Mouse (Mus musculus): ENCODE measurements around the gene Filip1l. TPM values are rescaled to one million over a fixed set of nuclear protein-coding genes. Genes with fewer than 3 reads are reported as not detected.

Filip1l gene
- total RNA-seq, 2 experiments from 2014 or later, result 40.8 to 45.8 TPM

DNA sequence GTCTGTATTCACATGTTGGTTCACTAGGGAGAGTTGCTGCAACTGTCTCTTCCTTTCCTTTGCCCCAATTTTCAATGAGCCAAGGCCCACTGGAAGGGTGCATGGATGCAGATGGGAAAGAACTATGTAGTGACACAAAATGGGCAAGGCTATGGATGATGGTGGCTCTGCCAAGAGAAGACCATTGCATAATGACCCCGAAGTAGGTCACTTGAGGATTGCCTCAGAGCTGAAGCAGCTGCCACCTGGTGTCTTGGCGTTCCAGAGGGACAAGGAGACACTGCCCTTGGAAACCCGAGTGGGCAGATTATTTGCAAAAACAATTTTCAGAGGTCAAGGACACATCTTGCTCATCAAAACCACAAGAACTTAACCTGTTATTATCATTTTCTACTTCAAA lies 3.9 kb upstream of the Filip1l start:
- intact Hi-C loops (cut with DNase I), result no loop called here
- DNase-seq, result peak in 1 of 2 experiments; percentile 40

DNA sequence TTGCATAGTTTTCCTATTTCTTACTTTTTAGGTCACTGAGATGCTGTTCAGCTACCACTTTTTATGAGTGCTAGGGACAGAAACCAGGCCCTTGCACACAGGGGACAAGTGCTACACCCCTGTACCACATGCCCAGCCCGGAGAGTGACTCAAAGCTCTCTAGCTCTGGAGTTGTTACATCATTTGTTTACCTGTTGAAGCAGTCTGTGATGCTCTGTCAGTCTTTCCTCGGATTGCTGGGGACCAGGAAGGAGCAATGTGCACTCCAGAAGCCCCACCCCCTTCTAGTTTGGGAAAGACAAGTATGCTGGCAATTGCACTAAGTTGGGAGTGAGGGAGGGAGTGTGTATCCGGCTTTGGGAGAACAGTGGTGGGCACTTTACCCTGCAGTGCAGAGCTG lies 3.2 kb upstream of the Filip1l start:
- intact Hi-C loops (cut with DNase I), result no loop called here

DNA sequence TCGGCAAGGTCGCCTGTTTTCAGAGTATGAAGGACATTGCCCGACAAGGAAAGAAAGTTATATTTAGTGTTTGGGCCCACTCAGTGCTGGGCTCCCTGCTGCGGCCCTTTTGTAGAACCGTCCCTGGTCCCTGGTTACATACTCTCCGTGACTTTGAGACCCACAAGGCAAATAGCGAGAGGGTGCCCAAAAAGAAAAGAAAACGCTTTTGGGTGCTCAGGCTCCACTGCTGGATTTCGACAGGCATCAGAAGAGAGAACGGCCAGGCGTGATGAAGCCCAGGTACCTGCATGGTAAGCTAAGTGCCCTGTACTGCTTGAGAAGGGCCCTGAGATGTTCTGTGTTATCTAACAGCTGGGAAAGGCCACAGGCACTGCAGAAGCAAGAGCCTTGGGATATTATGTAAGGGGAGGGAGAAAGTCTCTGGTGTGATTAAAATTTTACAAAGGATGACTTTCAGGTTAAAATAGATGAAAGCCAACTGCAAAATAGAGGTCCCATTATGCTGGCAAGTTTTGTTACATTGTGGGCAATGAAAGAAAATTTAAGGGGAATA lies 351 bp downstream of the Filip1l start:
- intact Hi-C loops (cut with DNase I), result no loop called here
- DNase-seq, result no peak

More for the DNA sequence above, 3.2 kb upstream of the Filip1l start:
- DNase-seq, result no peak

DNA sequence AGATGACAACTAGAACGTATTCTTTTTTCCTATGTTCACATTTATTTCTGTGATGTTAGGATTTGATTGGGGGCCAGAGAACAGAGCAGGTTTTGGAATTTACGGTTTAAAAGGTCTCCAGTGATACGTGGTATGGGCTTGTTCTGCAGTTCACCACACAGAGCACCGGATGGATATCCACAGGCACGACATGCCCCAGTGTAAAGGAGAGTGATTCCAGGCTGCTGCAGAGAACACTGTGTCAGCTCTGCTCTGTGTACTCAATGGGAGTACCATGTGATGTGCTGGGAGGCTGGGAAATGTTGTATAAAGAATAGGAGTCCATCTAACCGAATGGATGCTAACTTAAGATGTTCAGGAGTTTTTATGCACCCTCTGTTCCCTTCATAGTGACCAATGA lies 1.0 kb downstream of the Filip1l start:
- intact Hi-C loops (cut with DNase I), result no loop called here
- no peak for DNase-seq

DNA sequence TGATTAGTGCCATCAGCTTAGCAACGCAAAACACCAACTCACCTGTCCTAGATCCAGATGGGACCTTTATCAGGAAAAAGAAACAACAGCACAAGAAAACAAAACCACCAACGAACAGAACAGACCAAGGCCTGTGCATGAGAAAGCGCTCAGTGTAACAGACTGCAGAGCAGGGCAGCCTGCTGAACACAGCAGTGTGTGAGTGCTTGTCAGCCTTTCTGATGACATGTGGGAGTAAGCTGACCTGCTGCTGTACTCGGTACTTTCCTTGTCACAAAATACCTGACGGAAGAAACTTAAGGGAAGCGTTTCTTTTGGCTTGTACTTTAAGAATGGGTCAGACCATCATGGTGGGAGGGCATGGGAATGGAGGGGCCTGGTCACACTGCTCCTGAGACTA lies 3.6 kb downstream of the Filip1l start:
- DNase-seq, result no peak
- intact Hi-C loops (cut with DNase I), result no loop called here

DNA sequence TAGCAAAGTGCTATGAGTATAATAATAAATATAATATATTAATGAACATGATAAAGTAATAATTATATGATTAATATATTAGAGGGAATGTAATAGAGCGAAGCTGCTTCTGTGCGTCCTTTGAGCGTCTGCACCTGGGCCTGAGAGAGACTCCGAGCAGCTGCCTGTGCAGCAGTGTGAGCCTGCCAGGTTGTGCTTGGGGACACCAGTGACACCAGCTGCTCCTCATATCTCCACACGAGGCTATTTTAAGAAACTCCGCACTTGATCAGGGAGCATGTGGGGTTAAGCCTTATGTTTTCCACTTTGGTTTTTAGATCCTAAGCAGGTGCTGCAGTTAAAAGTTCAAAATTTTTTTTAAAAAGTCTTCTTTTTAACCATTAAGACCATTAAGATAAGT lies 4.1 kb downstream of the Filip1l start:
- intact Hi-C loops (cut with DNase I), result no loop called here
- DNase-seq, result peak in 1 of 2 experiments; percentile 50

DNA sequence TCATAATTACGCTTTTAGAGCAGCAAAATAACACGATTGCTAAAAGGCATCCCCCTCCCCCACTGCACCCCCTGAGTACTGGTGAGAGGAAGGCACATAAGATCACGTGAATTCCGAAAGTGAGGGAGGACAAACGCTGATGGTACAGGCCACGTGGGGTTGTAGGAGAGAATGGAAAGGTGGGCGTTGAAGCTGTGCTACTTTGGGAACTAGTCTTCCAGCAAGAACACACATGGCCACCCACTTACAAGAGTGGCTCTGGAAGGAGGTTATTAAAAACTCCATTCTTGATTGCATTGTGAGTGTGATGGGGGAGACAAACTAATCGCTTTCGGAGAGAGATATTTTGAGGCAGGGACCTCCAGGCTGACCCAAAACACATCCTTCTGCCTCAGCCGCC lies 6.4 kb downstream of the Filip1l start:
- DNase-seq, result no peak
- intact Hi-C loops (cut with DNase I), result no loop called here

DNA sequence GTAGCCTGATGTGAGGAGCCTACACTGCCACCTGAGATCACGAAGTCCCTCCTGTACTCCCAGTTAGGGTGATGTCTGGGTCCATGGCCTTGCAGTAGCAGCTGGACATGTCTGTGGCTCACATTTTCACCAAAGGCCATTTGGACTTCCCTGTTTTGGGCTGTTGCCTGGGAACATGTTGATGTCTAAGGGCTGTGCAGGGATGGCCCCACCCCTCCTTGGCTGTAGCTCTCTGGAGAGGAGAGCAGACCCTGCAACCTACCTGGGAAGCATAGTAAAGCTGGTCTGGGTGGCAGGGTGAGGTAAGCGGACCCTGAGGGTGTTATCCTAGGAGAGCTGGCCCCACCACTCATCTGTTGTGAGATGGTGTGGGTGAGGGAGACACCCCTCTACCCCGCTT lies 7.9 kb downstream of the Filip1l start:
- DNase-seq, result no peak
- intact Hi-C loops (cut with DNase I), result no loop called here

DNA sequence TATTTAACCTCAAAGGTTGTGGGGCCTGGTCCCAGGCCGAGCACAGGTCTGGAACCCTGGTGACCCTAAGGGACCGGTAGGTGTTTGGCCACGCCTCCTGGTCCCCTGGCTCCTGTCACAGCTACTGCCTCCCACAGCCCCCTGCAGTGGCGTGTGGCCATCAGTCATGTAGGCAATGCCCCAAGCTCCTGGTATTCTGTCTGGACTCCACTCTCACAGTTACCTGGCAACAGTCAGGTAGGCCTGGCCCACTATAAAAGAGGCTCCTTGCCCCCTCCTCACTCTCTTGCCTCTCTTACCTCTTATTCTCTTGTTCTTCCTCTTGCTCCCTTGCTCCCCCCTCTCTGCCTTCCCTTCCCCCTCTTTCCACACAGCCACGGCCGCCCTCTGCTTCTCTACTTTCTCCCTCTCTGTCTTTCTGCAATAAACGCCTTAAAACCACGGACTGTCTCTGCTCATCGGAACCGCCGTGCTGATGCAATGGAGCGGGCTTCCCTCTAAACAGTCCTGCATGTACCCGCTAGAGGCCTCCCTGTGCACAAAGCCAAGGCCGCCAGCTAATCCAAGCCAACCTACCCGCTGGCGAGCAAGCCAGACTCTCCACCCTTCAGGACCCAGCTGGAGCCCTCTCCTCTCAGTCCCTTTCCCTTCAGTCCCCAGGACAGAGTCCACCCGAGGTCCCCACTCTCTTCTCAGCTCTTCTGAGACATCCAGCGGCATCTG lies 9.9 kb downstream of the Filip1l start:
- intact Hi-C loops (cut with DNase I), result no loop called here
- DNase-seq, result peak; percentile 71 to 75

DNA sequence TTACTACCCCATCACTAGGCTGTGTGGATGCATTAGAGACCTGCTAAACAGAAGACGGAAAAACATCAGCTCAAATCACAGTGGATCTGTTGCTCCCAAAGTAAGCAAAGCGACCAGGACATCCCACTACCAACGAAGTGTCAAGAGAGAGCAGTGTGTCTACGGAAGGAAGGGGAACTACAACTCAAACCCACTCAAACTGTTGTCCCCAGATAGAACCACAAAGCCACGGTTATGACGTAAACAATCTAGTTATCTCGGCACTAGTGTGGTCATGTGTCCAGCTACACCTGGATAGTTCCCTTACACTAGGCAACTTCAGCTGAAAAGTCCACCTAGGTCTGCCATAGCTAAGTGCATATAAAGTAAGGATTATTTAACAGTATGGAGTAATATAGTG lies 11.6 kb downstream of the Filip1l start:
- no peak for DNase-seq
- intact Hi-C loops (cut with DNase I), result loop anchor here (1.0 kb wide), 1 partner anchor 34 kb away; no protein-coding TSS in a partner anchor

DNA sequence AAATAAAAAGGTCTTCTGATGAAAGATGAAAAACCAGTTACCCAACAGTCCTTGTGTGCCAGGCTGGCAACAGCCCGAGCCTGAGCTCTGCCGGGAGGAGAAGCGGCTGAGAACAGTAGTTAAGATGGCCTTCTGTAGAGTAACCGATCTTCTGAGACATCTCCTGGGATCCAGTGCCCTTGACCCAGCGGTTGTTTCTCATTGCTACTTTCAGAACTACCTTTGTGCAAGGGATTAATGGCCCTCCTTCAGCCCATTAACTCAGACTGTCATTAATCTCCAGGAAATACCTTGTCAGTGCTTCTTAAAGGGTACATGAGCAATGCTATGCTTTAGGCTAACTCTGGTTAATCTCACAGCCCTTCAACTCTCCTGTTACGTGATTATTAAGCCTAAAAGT lies 13.2 kb downstream of the Filip1l start:
- intact Hi-C loops (cut with DNase I), result no loop called here
- DNase-seq, result no peak

DNA sequence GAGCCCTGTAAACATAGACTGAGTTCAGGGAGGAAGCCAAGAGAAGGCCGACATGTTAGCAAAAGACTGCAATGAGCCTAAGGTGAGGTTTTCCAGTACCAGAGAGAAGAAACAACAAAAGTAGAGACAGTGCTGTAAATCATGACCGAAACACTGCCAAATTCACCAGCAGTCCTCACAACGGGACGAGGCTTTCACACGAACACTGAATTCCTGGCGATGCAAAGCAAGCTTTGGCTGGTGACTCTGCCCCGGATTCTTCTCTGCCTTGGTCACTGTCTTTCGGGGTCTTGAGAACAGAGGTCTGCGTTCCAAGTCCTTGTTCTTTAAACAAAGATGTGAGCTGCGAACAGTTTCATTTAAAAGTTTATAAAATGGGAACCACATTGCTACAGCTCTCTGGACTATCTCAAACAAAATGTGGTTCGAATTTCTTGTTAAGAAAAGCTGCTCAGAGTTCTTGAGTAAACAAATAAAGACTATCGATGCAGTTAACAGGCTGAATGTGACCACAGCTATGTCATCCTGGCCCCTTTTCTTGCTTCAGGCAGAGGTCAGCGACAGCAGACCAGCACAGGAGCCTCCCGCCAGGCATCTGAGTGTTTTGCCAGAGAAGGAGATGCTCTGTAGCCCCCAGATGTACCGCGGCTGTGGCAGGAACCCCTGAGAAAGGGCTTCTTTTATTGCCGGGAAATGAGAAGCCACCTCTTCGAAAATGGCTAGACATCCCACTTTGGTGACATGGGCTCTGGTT lies 14.2 kb downstream of the Filip1l start:
- intact Hi-C loops (cut with DNase I), result no loop called here
- no peak for DNase-seq

DNA sequence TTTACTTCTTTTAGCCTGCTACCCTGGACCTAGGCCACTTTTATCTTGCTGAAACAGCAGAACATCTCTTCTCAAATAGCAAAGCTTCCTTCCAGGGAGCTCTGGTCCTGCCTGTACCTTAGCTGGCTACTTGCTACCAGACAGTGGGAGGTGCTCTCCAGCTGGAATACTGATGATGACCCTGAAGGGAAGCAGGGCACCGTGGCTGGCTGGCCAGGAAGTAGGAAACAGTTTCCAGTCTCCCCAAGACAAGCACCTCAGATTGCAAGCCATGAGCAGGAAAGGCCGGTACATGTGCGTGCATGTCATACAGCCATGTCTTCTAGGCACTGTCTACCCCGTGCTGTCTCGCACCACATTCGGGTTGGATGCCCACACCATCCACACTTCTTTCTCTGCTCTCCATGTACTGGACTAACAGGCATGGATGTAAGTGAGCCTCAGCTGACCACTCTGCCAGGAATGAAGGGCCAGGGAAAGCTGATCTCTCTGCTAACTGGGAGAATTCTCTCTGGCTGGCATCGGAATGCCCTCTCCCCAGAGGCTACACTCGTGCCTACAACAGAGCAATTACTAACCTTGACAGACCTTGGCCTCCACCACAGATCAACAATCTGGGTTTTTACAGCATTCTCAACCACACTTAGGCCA lies 17.1 kb downstream of the Filip1l start:
- DNase-seq, result no peak
- intact Hi-C loops (cut with DNase I), result no loop called here

DNA sequence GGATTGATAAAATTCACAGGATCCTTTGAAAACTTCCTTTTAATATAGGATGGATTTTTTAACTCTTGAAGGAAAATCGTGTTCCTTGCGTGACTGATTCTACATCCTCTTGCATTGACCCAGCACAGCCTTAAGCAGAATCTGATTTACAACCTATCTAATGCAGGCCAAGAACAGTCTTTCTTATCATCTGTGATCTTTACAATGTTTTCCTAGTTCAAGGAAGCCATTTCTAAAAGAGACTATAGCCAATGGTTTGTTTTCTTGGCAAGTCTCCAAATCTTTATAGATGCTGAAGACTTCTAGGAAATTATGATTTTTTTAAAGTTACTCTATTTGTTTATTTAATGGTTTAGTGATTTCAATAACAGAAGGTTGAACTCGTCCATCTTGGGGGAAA lies 19.3 kb downstream of the Filip1l start:
- intact Hi-C loops (cut with DNase I), result no loop called here
- DNase-seq, result no peak

DNA sequence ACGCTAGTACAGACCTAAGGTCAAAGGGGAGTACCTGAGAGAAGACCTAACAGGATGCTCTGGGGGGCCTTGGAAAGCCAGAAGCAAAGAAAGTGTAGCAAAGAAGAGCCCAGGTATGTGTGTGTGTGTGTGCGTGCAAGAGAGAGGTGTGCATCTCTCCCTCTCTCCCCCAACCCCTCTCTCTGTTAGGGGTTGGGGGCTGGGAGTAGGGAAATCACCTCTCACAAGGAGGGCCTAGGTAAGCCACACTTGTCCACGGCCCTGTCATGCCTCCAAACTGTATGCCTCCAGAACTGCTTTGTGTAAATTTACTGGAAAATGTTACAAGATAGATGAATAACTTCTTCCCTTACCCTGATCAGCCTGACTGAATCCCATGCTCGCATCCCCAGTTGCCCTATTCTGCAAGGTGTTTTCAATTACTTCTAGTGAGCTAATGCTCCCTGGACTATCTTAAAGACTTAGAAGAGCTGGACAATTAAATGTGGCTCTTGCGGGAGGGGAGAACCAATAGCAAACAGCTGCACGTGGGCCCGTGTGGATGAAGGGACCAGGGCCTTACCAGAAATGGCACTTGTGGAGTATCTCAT lies 22.4 kb downstream of the Filip1l start:
- intact Hi-C loops (cut with DNase I), result no loop called here
- DNase-seq, result no peak

DNA sequence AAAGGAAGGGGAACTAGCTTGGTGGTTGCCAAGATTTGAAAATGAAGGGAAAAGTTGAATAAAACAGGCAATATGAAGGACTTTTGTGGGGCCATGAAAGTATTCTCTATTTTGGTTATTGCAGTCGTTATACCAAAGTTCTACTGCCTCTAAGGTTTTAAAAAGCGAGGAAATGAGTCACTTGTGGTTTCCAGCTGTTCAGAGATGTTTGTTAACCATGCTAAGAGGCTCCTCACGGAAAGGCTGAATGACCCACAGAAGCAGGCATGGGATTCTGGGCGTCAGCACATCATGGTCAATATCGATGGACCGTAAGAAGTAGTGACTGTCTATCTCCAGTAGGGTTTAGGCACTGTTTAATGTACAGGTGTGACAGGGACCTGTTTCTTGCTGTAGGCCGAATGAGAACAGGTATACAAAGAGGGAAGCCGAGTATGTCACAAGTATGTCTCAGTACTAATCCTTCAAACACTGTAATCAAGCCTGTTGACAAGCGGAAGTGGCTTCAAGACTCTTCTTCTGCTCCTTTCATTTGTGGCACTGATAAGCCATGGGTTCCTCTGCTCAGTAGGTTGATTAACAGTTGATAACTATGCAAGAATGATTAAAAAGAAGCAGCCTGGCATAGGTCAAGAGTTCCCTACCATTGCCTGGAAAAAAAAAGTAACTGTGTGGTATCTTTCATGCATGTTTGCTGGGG lies 25.9 kb downstream of the Filip1l start:
- intact Hi-C loops (cut with DNase I), result no loop called here
- no peak for DNase-seq

DNA sequence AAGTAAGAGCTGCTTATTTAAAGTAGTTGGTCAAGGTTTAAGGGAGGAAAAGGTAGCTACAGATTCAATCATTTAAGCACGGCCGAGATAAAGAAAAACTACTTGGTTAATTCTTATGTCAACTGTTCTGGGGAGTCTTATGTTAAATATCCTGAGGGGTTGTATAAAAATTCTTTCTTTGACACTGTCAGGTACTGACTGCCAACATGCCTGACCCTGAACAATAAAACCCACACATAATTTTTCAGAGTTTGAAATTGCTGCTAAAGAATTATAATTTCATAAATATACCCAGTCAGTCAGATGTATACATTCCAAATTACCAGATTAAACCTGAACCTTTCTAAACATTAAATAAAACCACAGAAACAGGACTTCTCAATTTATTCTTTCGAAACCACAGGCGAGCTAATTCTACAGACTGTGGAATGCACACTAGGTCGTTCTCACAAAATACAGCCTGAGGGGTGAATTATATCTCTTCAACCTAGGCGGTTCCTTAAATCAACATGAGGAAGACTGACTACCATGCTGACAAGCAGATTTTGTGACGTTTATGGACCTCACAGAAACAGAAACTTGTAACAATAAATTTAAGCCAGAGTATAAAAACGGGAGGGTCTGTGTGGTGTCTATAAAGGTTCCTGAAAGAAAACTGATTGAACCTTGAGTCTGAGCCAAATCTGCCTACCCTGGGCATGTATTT lies 30.5 kb downstream of the Filip1l start:
- intact Hi-C loops (cut with DNase I), result no loop called here

DNA sequence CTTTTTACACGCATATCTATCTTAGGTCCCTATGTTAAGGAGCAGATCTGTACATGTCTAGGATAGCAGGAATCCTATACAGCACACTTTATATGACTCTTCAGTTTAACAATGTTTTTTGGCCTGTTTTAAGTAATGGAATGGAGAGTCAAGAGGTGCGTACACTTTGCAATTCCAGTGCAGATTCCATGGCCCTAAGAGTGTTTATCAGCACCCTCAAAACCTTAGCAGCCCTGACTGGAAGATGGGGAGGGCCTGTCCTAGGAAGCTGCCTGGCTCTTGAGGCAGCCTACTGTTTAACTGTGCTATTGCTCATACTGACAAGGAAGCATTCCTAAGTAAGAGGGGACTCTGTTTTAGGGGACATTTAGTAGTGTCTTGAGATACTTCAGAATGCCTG lies 31.4 kb downstream of the Filip1l start:
- DNase-seq, result no peak
- intact Hi-C loops (cut with DNase I), result no loop called here

More for the DNA sequence above, 30.5 kb downstream of the Filip1l start:
- DNase-seq, result no peak

DNA sequence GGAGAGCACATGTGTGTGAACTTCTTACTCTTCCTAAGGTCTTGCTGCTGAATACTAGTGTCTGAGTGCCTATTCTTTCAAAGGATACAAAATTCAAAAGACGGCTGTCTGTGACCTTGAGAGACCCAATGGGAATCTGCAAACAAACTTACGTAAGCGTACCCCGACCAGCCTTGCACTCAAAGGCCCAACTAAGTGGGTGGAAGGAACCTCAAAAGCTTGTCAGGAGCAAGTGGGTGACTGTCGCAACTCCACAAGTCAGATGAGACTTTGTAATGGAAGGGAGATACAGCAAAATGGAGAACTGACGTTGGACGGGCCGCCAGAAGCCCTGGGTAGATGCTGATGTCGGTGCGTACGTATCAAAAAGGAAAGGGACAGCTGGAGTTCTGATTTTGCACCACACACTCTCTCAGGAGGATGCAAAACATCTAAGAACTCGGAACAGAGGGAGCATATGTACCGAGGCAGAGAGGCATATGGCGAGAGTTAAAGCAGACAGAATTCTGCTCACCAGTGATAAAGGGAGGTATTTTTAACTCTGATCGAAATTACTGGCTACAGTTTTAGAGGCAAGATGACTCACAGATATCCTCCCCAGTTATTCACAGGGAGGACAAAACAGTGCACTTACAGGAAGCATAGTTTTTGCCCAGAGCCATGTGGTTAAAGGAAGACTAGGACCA lies 36.8 kb downstream of the Filip1l start:
- no peak for DNase-seq
- intact Hi-C loops (cut with DNase I), result no loop called here
